Mouse (Mus musculus) effector memory CD4-positive, alpha-beta T cell, adult 7 months (primary cell): Measurements from ENCODE around the gene Mmp13. TPM values are rescaled to one million over a fixed set of nuclear protein-coding genes. Genes with fewer than 3 reads are reported as not detected.

ENCODE experiments used
- polyA plus RNA-seq: library from polyadenylated mRNA; unstranded; fragments of 100-300 nt; shearing (Covaris generic); gene quantifications from one replicate; pipeline ENCODE4 v1.2.1, GENCODE M21; 2017

Mmp13 gene
- not detected for polyA plus RNA-seq

GRCm38 (mm10) chr9:7272214-7272613 lies at the start of gene Mmp13:
TSS of gene Mmp13 (plus strand) at chr9:7272514.

Other genes starting within 250 kb of the Mmp13 start
- 3.5 TPM for gene Dync2h1, start 88.1 kb upstream of the Mmp13 start, polyA plus RNA-seq
- 192 TPM for gene Dcun1d5, start 88.0 kb upstream of the Mmp13 start, polyA plus RNA-seq
- gene Mmp12, start 71.9 kb downstream of the Mmp13 start, polyA plus RNA-seq, result 0.59 TPM
- gene Mmp1b, start 115.5 kb downstream of the Mmp13 start, polyA plus RNA-seq, result not detected
- not detected for gene Mmp3, start 173.3 kb downstream of the Mmp13 start, polyA plus RNA-seq
- 1.2 TPM for gene Mmp10, start 229.8 kb downstream of the Mmp13 start, polyA plus RNA-seq